Mouse (Mus musculus): Measurements from ENCODE around the gene Tulp4. TPM values are rescaled to one million over a fixed set of nuclear protein-coding genes. Genes with fewer than 3 reads are reported as not detected.

The Tulp4 gene
- polyA plus RNA-seq (2015; fragmentation: Illumina TruSeq; extraction: RNeasy Lipid Tissue Mini Kit (QIAGEN cat#74804); ENCODE audit: low read depth, low replicate concordance), result 89.2 TPM

GRCm38 (mm10) chr17:6106361-6107014 is at the start of gene Tulp4:
TSS of gene Tulp4 (plus strand) at chr17:6106437.

DNA sequence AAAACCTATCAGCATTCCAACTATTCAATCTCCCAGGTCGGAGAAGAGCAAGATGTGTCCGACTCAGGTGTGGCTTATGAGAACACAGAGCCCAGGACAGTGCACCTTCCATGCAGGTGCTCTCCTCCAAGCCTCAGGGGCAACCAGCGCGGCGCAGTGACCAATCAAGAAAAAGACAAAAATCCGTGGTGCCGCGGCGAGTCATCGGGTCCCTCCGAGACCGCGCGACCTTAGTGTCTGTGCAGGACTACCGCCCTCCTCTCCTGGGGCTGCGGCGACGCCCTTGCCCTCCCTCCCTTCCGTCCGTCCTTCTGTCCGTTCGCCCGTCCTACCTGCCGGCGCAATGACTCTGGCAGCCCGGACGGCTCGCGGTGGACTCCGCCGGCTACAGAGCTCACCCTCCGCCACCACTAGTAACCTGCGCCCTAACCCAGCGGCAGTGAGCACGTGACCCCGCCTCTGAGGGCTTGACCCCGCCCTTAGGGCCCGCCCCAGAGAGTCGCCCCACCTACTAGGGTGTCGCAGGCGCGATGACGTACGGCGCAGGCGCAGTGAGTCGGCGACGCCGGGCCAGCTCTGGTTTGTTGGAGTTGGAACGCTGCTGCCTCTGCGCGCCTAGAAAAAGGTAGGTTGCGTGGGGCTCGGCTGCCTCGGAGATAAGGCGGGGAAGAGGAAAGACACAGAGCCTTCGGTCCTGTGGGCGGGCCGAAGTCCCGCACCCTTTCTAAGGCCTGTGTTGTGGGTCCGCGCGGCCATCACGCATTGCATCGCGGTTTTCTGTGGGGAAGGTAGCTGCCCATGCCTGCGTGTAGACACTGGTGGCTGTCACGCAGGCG is 26.7 kb upstream of the Tulp4 start, which contains the start of the genes Serac1 and Gtf2h5:
Gene Serac1 (minus strand): TSS at position 455 of the 836 bp plus-strand sequence.
Gene Gtf2h5 (plus strand): TSS at position 500 of the 836 bp plus-strand sequence.

GRCm38 (mm10) chr17:6256400-6257069 is 150.3 kb downstream of the Tulp4 start, which contains the start of gene Tmem181a:
TSS of gene Tmem181a (plus strand) at chr17:6256860.

Other genes starting within 250 kb of the Tulp4 start
- gene Synj2, start 165.2 kb upstream of the Tulp4 start, polyA plus RNA-seq (2015; fragmentation: Illumina TruSeq; extraction: RNeasy Lipid Tissue Mini Kit (QIAGEN cat#74804); ENCODE audit: low read depth, low replicate concordance), result 63.2 TPM
- gene Serac1, start 26.7 kb upstream of the Tulp4 start, polyA plus RNA-seq (2015; fragmentation: Illumina TruSeq; extraction: RNeasy Lipid Tissue Mini Kit (QIAGEN cat#74804); ENCODE audit: low read depth, low replicate concordance), result 13.2 TPM
- gene Gtf2h5, start 26.7 kb upstream of the Tulp4 start, polyA plus RNA-seq (2015; fragmentation: Illumina TruSeq; extraction: RNeasy Lipid Tissue Mini Kit (QIAGEN cat#74804); ENCODE audit: low read depth, low replicate concordance), result 147 TPM
- gene Tmem181a, start 150.4 kb downstream of the Tulp4 start, polyA plus RNA-seq (2015; fragmentation: Illumina TruSeq; extraction: RNeasy Lipid Tissue Mini Kit (QIAGEN cat#74804); ENCODE audit: low read depth, low replicate concordance), result 44.2 TPM
- 5.0 TPM for gene Dynlt1a, start 211.1 kb downstream of the Tulp4 start, polyA plus RNA-seq (2015; fragmentation: Illumina TruSeq; extraction: RNeasy Lipid Tissue Mini Kit (QIAGEN cat#74804); ENCODE audit: low read depth, low replicate concordance)